Mouse (Mus musculus): Measurements from ENCODE around the gene Fbxl13. TPM values are rescaled to one million over a fixed set of nuclear protein-coding genes. Genes with fewer than 3 reads are reported as not detected.

The Fbxl13 gene
- polyA plus RNA-seq, 1 experiment from 2014 or later, result 0.19 TPM

GRCm38 (mm10) chr5:21496321-21496720 lies 149.1 kb downstream of the Fbxl13 start:
- Histone ChIP-seq H3K36me3 (no peaks in the 10 kb centered on the region), H3K4me3 (no peak overlapping the region), H3K4me2 (no peak overlapping the region), H3K9ac (no peak overlapping the region), H3K27me3 (replicated peaks) (no peaks in the 10 kb centered on the region), H3K27ac (ENCODE audit: poor library complexity, severe bottlenecking) (no peak overlapping the region), H3K4me1 (replicated peaks) (peaks cover 10% of the 10 kb centered on the region), H3K9me3 (replicated peaks) (no peaks in the 10 kb centered on the region)
- WGBS, result 49% methylated on average over 6 of the region's 6 CpGs
- ATAC-seq (ENCODE audit: insufficient number of reproducible peaks, low FRiP score), result peak; percentile 55; the same call in 1 of the 2 replicates

- Histone ChIP-seq H3K4me3 (no peak overlapping the region), H3K9ac (no peak overlapping the region), H3K4me1 (replicated peaks) (peaks cover 15% of the 10 kb centered on the region), H3K36me3 (no peaks in the 10 kb centered on the region), H3K27ac (ENCODE audit: poor library complexity, severe bottlenecking) (no peak overlapping the region), H3K27me3 (replicated peaks) (no peaks in the 10 kb centered on the region), H3K9me3 (replicated peaks) (no peaks in the 10 kb centered on the region), H3K4me2 (no peak overlapping the region)
- WGBS, result 50% methylated on average over 3 of the region's 3 CpGs
- ATAC-seq (ENCODE audit: insufficient number of reproducible peaks, low FRiP score), result no peak
Observed at GRCm38 (mm10) chr5:21494781-21495180, 150.7 kb downstream of the Fbxl13 start.

- Histone ChIP-seq H3K4me2 (no peak overlapping the region), H3K4me3 (no peak overlapping the region)
- WGBS, result 71% methylated on average over 8 of the region's 8 CpGs
Observed at GRCm38 (mm10) chr5:21493294-21493999, 152.0 kb downstream of the Fbxl13 start.

GRCm38 (mm10) chr5:21492213-21492612 lies 153.2 kb downstream of the Fbxl13 start:
- no peak for ATAC-seq (ENCODE audit: insufficient number of reproducible peaks, low FRiP score)
- Histone ChIP-seq H3K4me2 (no peak overlapping the region), H3K4me3 (no peak overlapping the region), H3K4me1 (replicated peaks) (peaks cover 23% of the 10 kb centered on the region), H3K27ac (ENCODE audit: poor library complexity, severe bottlenecking) (no peak overlapping the region), H3K27me3 (replicated peaks) (no peaks in the 10 kb centered on the region), H3K9me3 (replicated peaks) (no peaks in the 10 kb centered on the region), H3K9ac (no peak overlapping the region), H3K36me3 (no peaks in the 10 kb centered on the region)
- 72% methylated on average over 3 of the region's 3 CpGs for WGBS

More at GRCm38 (mm10) chr5:21493294-21493999, 152.0 kb downstream of the Fbxl13 start:
- ATAC-seq (ENCODE audit: insufficient number of reproducible peaks, low FRiP score), result no peak
- Histone ChIP-seq H3K9me3 (replicated peaks) (no peaks in the 10 kb centered on the region), H3K36me3 (no peaks in the 10 kb centered on the region), H3K27me3 (replicated peaks) (no peaks in the 10 kb centered on the region), H3K27ac (ENCODE audit: poor library complexity, severe bottlenecking) (no peak overlapping the region), H3K9ac (no peak overlapping the region), H3K4me1 (replicated peaks) (peaks cover 22% of the 10 kb centered on the region)

- Histone ChIP-seq H3K27ac (ENCODE audit: poor library complexity, severe bottlenecking) (no peak overlapping the region), H3K4me2 (no peak overlapping the region), H3K27me3 (replicated peaks) (no peaks in the 10 kb centered on the region), H3K36me3 (no peaks in the 10 kb centered on the region), H3K9ac (no peak overlapping the region), H3K9me3 (replicated peaks) (no peaks in the 10 kb centered on the region), H3K4me1 (replicated peaks) (peaks cover 18% of the 10 kb centered on the region), H3K4me3 (no peak overlapping the region)
- ATAC-seq (ENCODE audit: insufficient number of reproducible peaks, low FRiP score), result no peak
- WGBS, result 89% methylated on average over 2 of the region's 2 CpGs
Observed at GRCm38 (mm10) chr5:21491469-21491868, 154.0 kb downstream of the Fbxl13 start.

- Histone ChIP-seq H3K9ac (no peak overlapping the region), H3K9me3 (replicated peaks) (no peaks in the 10 kb centered on the region), H3K36me3 (no peaks in the 10 kb centered on the region), H3K4me3 (no peak overlapping the region), H3K27me3 (replicated peaks) (no peaks in the 10 kb centered on the region), H3K27ac (ENCODE audit: poor library complexity, severe bottlenecking) (peak overlapping the region; percentile 25; the same call in 1 of the 2 replicates), H3K4me1 (replicated peaks) (peaks cover 13% of the 10 kb centered on the region), H3K4me2 (no peak overlapping the region)
- no peak for ATAC-seq (ENCODE audit: insufficient number of reproducible peaks, low FRiP score)
- WGBS, result 78% methylated on average over 4 of the region's 4 CpGs
Observed at GRCm38 (mm10) chr5:21489135-21489534, 156.3 kb downstream of the Fbxl13 start.

- Histone ChIP-seq H3K36me3 (no peaks in the 10 kb centered on the region), H3K27ac (ENCODE audit: poor library complexity, severe bottlenecking) (0 out of 2 replicates have a peak overlapping the region, but pooled peaks have one; percentile 25), H3K27me3 (replicated peaks) (no peaks in the 10 kb centered on the region), H3K4me3 (no peak overlapping the region), H3K4me1 (replicated peaks) (peaks cover 13% of the 10 kb centered on the region), H3K9me3 (replicated peaks) (no peaks in the 10 kb centered on the region), H3K4me2 (no peak overlapping the region), H3K9ac (no peak overlapping the region)
- peak; percentile 51; the same call in 1 of the 2 replicates for ATAC-seq (ENCODE audit: insufficient number of reproducible peaks, low FRiP score)
- 77% methylated on average over 5 of the region's 5 CpGs for WGBS
Observed at GRCm38 (mm10) chr5:21488506-21488905, 156.9 kb downstream of the Fbxl13 start.

- WGBS, result 76% methylated on average over 3 of the region's 3 CpGs
- no peaks in the 10 kb centered on the region for H3K9me3 ChIP-seq (replicated peaks)
- H3K4me1 ChIP-seq (replicated peaks), result peaks cover 13% of the 10 kb centered on the region
- no peak overlapping the region for H3K4me3 ChIP-seq
- H3K27me3 ChIP-seq (replicated peaks), result no peaks in the 10 kb centered on the region
- ATAC-seq (ENCODE audit: insufficient number of reproducible peaks, low FRiP score), result no peak
- no peak overlapping the region for H3K27ac ChIP-seq (ENCODE audit: poor library complexity, severe bottlenecking)
- no peak overlapping the region for H3K4me2 ChIP-seq
- H3K9ac ChIP-seq, result no peak overlapping the region
- no peaks in the 10 kb centered on the region for H3K36me3 ChIP-seq
Observed at GRCm38 (mm10) chr5:21487716-21488115, 157.7 kb downstream of the Fbxl13 start.

- no peak for ATAC-seq (ENCODE audit: insufficient number of reproducible peaks, low FRiP score)
- H3K4me1 ChIP-seq (replicated peaks), result peaks cover 16% of the 10 kb centered on the region
- no peaks in the 10 kb centered on the region for H3K27me3 ChIP-seq (replicated peaks)
- H3K27ac ChIP-seq (ENCODE audit: poor library complexity, severe bottlenecking), result 0 out of 2 replicates have a peak overlapping the region, but pooled peaks have one; percentile 21
- H3K4me3 ChIP-seq, result no peak overlapping the region
- WGBS, result 79% methylated on average over 3 of the region's 3 CpGs
- no peak overlapping the region for H3K9ac ChIP-seq
- no peaks in the 10 kb centered on the region for H3K36me3 ChIP-seq
- no peaks in the 10 kb centered on the region for H3K9me3 ChIP-seq (replicated peaks)
- H3K4me2 ChIP-seq, result no peak overlapping the region
Observed at GRCm38 (mm10) chr5:21487306-21487705, 158.1 kb downstream of the Fbxl13 start.

GRCm38 (mm10) chr5:21486798-21487197 lies 158.6 kb downstream of the Fbxl13 start:
- Histone ChIP-seq H3K36me3 (no peaks in the 10 kb centered on the region), H3K27ac (ENCODE audit: poor library complexity, severe bottlenecking) (no peak overlapping the region), H3K4me3 (no peak overlapping the region), H3K9me3 (replicated peaks) (no peaks in the 10 kb centered on the region), H3K9ac (no peak overlapping the region), H3K4me1 (replicated peaks) (peaks cover 17% of the 10 kb centered on the region), H3K4me2 (no peak overlapping the region), H3K27me3 (replicated peaks) (no peaks in the 10 kb centered on the region)
- ATAC-seq (ENCODE audit: insufficient number of reproducible peaks, low FRiP score), result no peak
- 61% methylated on average over 5 of the region's 5 CpGs for WGBS

- Histone ChIP-seq H3K27ac (ENCODE audit: poor library complexity, severe bottlenecking) (no peak overlapping the region), H3K9ac (no peak overlapping the region), H3K4me1 (replicated peaks) (peaks cover 16% of the 10 kb centered on the region), H3K27me3 (replicated peaks) (no peaks in the 10 kb centered on the region), H3K4me2 (no peak overlapping the region), H3K4me3 (no peak overlapping the region), H3K36me3 (no peaks in the 10 kb centered on the region), H3K9me3 (replicated peaks) (no peaks in the 10 kb centered on the region)
- WGBS, result 85% methylated on average over 8 of the region's 8 CpGs
- no peak for ATAC-seq (ENCODE audit: insufficient number of reproducible peaks, low FRiP score)
Observed at GRCm38 (mm10) chr5:21485197-21485829, 160.1 kb downstream of the Fbxl13 start.
